8 mouse cellular contexts compared by ENCODE assay signal in the genomic region with DNA sequence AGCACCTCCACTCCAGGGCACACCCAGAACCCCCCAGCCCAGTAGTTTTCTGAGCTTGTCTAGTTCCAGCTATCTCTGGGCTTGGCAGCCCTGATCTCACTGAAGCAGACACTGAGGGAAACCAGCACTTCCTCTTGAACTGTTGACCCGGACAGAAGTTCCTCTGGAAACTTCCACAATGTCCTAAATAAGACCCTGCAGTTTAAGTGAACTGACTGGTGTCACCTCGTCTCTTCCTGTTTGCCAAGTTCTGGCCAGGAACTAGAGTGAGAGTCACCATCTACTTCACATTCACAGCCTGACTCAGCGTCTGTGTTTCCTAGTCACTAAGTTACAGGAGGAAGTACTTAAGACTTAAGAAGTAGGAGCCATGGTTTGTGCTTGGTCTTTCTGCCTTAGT. TPM values are rescaled to one million over a fixed set of nuclear protein-coding genes. Genes with fewer than 3 reads are reported as not detected.
DNase-seq lines count a peak whose midpoint lies in the region; ATAC-seq and TF ChIP-seq lines count a peak whose summit lies in the region.

No protein-coding gene starts in this region.

- peaks cover 20% of the 10 kb centered on the region for H3K4me1 ChIP-seq in intestine, embryonic 14.5 days (replicated peaks; ENCODE audit: control insufficient read depth, insufficient read depth, low read length)
- peaks cover 6% of the 10 kb centered on the region for H3K4me1 ChIP-seq in intestine, postnatal 0 days (replicated peaks; ENCODE audit: control insufficient read depth, insufficient read depth, low read length)
- H3K4me1 ChIP-seq in heart, embryonic 12.5 days (replicated peaks), result peaks cover 64% of the 10 kb centered on the region

- no peak for ATAC-seq in intestine, embryonic 14.5 days (replicated peaks; ENCODE audit: low FRiP score, low TSS enrichment, low read depth)
- ATAC-seq in intestine, postnatal 0 days, result no peak
- ATAC-seq in heart, embryonic 12.5 days (ENCODE audit: insufficient number of reproducible peaks, low FRiP score), result peak; percentile 65
- peak; percentile 82 for ATAC-seq in monocyte, adult 5-6 weeks (replicated peaks; ENCODE audit: insufficient number of reproducible peaks, low FRiP score, low TSS enrichment, poor library complexity, severe bottlenecking)
- no peak for ATAC-seq in erythroblast, adult 5-6 weeks (replicated peaks; ENCODE audit: low FRiP score, poor library complexity, severe bottlenecking)

- no peak overlapping the region for H3K4me3 ChIP-seq in intestine, embryonic 14.5 days (ENCODE audit: low read depth, low read length)
- H3K4me3 ChIP-seq in intestine, postnatal 0 days (ENCODE audit: low read depth, low read length), result no peak overlapping the region
- no peak overlapping the region for H3K4me3 ChIP-seq in heart, embryonic 12.5 days

- 66% methylated on average over 3 of the region's 3 CpGs for WGBS in intestine, embryonic 14.5 days
- 57% methylated on average over 3 of the region's 3 CpGs for WGBS in intestine, postnatal 0 days
- WGBS in heart, embryonic 12.5 days, result 36% methylated on average over 3 of the region's 3 CpGs

- H3K9me3 ChIP-seq in intestine, embryonic 14.5 days (ENCODE audit: control insufficient read depth, low read length), result no peaks in the 10 kb centered on the region
- no peaks in the 10 kb centered on the region for H3K9me3 ChIP-seq in intestine, postnatal 0 days (ENCODE audit: control insufficient read depth)
- peaks cover 9% of the 10 kb centered on the region for H3K9me3 ChIP-seq in heart, embryonic 12.5 days (replicated peaks)

- 0 out of 2 replicates have a peak overlapping the region, but pooled peaks have one; percentile 5 for H3K27ac ChIP-seq in intestine, embryonic 14.5 days (ENCODE audit: low read depth)
- H3K27ac ChIP-seq in intestine, postnatal 0 days (ENCODE audit: low read depth, low read length), result no peak overlapping the region
- H3K27ac ChIP-seq in heart, embryonic 12.5 days (ENCODE audit: poor library complexity, severe bottlenecking), result 0 out of 2 replicates have a peak overlapping the region, but pooled peaks have one; percentile 7

- H3K27me3 ChIP-seq in intestine, embryonic 14.5 days (replicated peaks; ENCODE audit: control insufficient read depth, insufficient read depth, low read length), result no peaks in the 10 kb centered on the region
- no peaks in the 10 kb centered on the region for H3K27me3 ChIP-seq in intestine, postnatal 0 days (replicated peaks; ENCODE audit: control insufficient read depth, insufficient read depth, low read length)
- H3K27me3 ChIP-seq in heart, embryonic 12.5 days (replicated peaks), result no peaks in the 10 kb centered on the region

- no peak for DNase-seq in intestine, embryonic 14.5 days (ENCODE audit: low spot score)
- DNase-seq in kidney, postnatal 36 days, result peak; percentile 53 to 77
- no peak for DNase-seq in thymus, postnatal 25 days
- DNase-seq in left cerebral cortex, postnatal 4 days, result no peak

- intact Hi-C loops in left cerebral cortex, postnatal 4 days (cut with DNase I), result no loop called here

- H3K9ac ChIP-seq in intestine, embryonic 14.5 days (ENCODE audit: low read length), result no peak overlapping the region
- H3K9ac ChIP-seq in intestine, postnatal 0 days (ENCODE audit: low read depth, low read length), result no peak overlapping the region
- H3K9ac ChIP-seq in heart, embryonic 12.5 days, result no peak overlapping the region

- H3K36me3 ChIP-seq in intestine, embryonic 14.5 days (ENCODE audit: control insufficient read depth, insufficient read depth, low read length), result no peaks in the 10 kb centered on the region
- no peaks in the 10 kb centered on the region; the same call in 1 of the 2 replicates for H3K36me3 ChIP-seq in intestine, postnatal 0 days (ENCODE audit: control insufficient read depth, insufficient read depth)
- peaks cover 17% of the 10 kb centered on the region for H3K36me3 ChIP-seq in heart, embryonic 12.5 days

- H3K4me2 ChIP-seq in intestine, embryonic 14.5 days (ENCODE audit: low read length), result no peak overlapping the region
- H3K4me2 ChIP-seq in intestine, postnatal 0 days (replicated peaks; ENCODE audit: low read depth), result no peak overlapping the region
- H3K4me2 ChIP-seq in heart, embryonic 12.5 days, result no peak overlapping the region

- no peak for TF ChIP-seq CTCF in intestine, postnatal 0 days (IDR thresholded peaks at IDR 0.05; ENCODE audit: low read depth)

RNA-seq across cellular contexts. Expression of a gene that starts 52.5 kb away (rescaled TPM):
- polyA plus RNA-seq in intestine, embryonic 14.5 days (2014; fragmentation: Nextera tagmentation; extraction: Ambion mirVana), result 20.0 and 21.2 TPM in 2 replicates
- polyA plus RNA-seq in intestine, postnatal 0 days (2015; fragmentation: Nextera tagmentation; extraction: Ambion mirVana), result 7.7 and 8.7 TPM in 2 replicates
- 26.7 and 26.8 TPM in 2 replicates for polyA plus RNA-seq in heart, embryonic 12.5 days (2016; fragmentation: Nextera tagmentation; extraction: Ambion mirVana)
- total RNA-seq in monocyte, adult 5-6 weeks (2017), result 0.64 to 1.6 TPM (median 0.95 TPM) in 3 replicates
- 10 to 100 TPM; 68.9 to 81.0 TPM for total RNA-seq in left cerebral cortex, postnatal 4 days (2021)
- 0.63 and 1.3 TPM in 2 replicates for total RNA-seq in erythroblast, adult 5-6 weeks (2015; ENCODE audit: low replicate concordance)
- 0.56 and 1.1 TPM in 2 replicates for total RNA-seq in erythroblast, adult 5-6 weeks (2017; ENCODE audit: low replicate concordance)

Comparison
In these comparisons a context has a peak if more than half of its experiments do, and no peak if none do; other contexts are left out.
1. ATAC-seq: peak in heart, embryonic 12.5 days (single experiment) and monocyte, adult 5-6 weeks (single experiment); none in intestine, embryonic 14.5 days (single experiment), intestine, postnatal 0 days (single experiment) and erythroblast, adult 5-6 weeks (single experiment).
2. DNase-seq: peak in kidney, postnatal 36 days (2 of 2); none in intestine, embryonic 14.5 days (single experiment), thymus, postnatal 25 days (single experiment) and left cerebral cortex, postnatal 4 days (single experiment).
3. RNA of a gene that starts 52.5 kb away (total RNA-seq): 68.9 to 81.0 TPM in left cerebral cortex, postnatal 4 days; 0.56 to 1.3 TPM in erythroblast, adult 5-6 weeks and 0.64 to 1.6 TPM in monocyte, adult 5-6 weeks; every median in the first group is over 10 times any median in the second.